Mouse (Mus musculus) mouse trophoblast stem cell (cell line): ENCODE data around the gene Nkpd1.

Source experiments
- in situ Hi-C, 2 experiments: fragments of 300-500 bp; cut with MseI, MboI; formaldehyde crosslinking; loops; 2 replicates in 1 of 2; 3 replicates in 1 of 2; pipeline ENCODE4 v1.15.1; 2025

Nkpd1 gene

DNA sequence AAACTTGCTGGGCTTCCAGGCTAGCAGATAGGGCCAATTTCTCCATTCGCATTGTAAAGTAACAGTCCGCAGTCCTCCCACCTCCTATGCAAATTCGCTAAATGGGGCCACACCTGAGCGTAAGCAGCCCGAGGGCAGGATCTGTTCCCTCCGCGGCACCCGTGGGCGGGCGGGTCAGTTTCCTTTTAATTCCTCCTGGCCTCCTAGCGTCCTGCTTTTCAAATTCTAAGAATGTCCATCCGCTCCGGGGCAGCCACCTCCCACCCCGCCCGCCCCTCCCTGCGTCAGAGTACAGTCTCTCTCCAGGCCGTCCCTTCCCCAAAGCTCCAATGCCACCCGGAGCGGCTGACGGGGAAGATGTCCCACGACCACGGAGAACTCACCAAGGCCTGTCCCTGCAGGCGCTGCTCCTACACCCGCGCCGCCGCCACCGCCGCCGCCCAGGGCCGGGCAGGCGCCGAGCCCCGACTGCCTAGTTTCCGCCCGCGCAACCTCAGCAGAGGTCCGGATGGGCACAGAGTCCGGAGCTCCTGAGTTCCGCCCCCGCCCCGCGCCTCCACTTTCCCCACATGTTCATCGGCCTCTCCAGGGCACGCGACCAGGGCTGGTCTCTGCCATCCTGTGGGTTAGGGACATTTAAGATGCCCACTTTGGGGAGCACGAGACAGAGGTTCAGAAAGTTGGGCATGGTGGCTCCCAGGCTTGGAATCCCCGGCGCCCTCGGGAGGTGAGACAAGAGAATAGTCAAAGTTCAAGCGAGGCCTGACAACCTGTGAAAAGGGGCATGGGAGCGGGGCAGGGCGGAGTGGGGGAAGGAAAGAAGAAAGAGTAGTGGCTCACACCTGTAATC is 55.5 kb downstream of the Nkpd1 start:
- in situ Hi-C loops, result no loop called here

- in situ Hi-C loops, result no loop called here
Measured at GRCm38 (mm10) chr7:19573776-19574140, 56.1 kb downstream of the Nkpd1 start.
